Mouse (Mus musculus): ENCODE measurements around the gene Wtap. TPM values are rescaled to one million over a fixed set of nuclear protein-coding genes. Genes with fewer than 3 reads are reported as not detected.
"Not testable (repeated sequence)": the region's sequence is repeated elsewhere in the genome, so short reads cannot be mapped to it uniquely, and the experiment has no call there.

The Wtap gene
- total RNA-seq (2017): 228 to 388 TPM (median 260 TPM) in 3 replicates

GRCm38 (mm10) chr17:12994069-12994468 is at the start of gene Wtap:
Gene Wtap (minus strand): TSS chr17:12994169.
- no peak for ATAC-seq (replicated peaks; ENCODE audit: insufficient number of reproducible peaks, low FRiP score, low TSS enrichment, poor library complexity, severe bottlenecking)

DNA sequence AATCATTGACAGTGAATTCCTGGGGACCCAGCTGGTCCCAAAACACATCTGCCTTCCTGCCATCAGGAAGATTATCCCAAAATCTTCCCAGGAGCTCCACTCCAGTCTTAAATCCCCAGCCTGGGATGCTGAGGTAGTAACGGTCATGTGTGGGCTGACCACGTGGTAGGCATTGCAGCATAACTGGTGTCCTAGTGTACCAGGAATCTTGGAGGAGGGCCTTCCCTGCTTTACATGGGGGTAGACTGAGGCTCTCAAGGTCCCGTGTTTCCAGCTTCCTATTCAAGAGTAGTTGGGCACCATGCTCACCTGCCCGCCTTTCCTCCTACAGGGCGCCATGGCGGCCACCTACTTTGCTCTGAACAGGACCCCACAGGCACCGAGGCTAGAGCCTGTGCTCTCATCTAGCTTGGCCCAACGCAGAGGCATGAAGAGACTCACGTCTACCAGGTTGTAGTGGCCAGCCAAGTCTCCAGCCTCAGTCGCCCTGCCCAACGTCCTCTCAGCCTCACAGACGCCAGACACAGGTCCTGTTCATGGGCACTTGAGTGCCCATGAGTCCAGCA is 42.7 kb upstream of the Wtap start:
- ATAC-seq (replicated peaks; ENCODE audit: insufficient number of reproducible peaks, low FRiP score, low TSS enrichment, poor library complexity, severe bottlenecking): peak; percentile 28

GRCm38 (mm10) chr17:13013316-13013715 is 19.3 kb upstream of the Wtap start:
- no peak for ATAC-seq (replicated peaks; ENCODE audit: insufficient number of reproducible peaks, low FRiP score, low TSS enrichment, poor library complexity, severe bottlenecking)

GRCm38 (mm10) chr17:13009887-13010286 is 15.9 kb upstream of the Wtap start:
- ATAC-seq (replicated peaks; ENCODE audit: insufficient number of reproducible peaks, low FRiP score, low TSS enrichment, poor library complexity, severe bottlenecking): peak; percentile 53

DNA sequence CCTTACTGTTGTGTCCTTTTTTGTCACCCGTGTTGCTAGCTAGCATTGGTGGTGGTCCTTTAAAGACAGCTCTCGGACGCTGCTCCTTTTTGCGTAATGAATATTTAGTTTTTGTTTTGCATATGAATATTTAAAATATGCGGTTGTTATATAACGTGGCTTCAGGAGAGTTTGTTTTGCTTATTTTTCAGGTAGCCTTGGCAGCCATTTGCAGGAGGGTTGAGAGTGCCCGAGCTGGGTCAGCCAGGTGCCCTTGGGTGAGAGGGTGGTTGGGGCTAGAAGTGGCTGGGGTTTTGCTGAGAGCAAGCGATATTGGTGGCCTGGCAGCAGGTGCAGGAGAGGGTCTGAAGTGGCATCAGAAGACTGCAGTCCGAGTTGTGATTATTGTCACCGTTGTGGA is 14.6 kb upstream of the Wtap start:
- ATAC-seq (replicated peaks; ENCODE audit: insufficient number of reproducible peaks, low FRiP score, low TSS enrichment, poor library complexity, severe bottlenecking): no peak

- peak; percentile 97 for ATAC-seq (replicated peaks; ENCODE audit: insufficient number of reproducible peaks, low FRiP score, low TSS enrichment, poor library complexity, severe bottlenecking)
Measured at GRCm38 (mm10) chr17:13007730-13008425, 13.9 kb upstream of the Wtap start.

GRCm38 (mm10) chr17:13006984-13007383 is 13.0 kb upstream of the Wtap start:
- ATAC-seq (replicated peaks; ENCODE audit: insufficient number of reproducible peaks, low FRiP score, low TSS enrichment, poor library complexity, severe bottlenecking): no peak

- ATAC-seq (replicated peaks; ENCODE audit: insufficient number of reproducible peaks, low FRiP score, low TSS enrichment, poor library complexity, severe bottlenecking): not testable (repeated sequence)
Measured at GRCm38 (mm10) chr17:13006546-13006945, 12.6 kb upstream of the Wtap start, which contains the start of gene Sod2. Gene Sod2 (plus strand): TSS chr17:13006846.

DNA sequence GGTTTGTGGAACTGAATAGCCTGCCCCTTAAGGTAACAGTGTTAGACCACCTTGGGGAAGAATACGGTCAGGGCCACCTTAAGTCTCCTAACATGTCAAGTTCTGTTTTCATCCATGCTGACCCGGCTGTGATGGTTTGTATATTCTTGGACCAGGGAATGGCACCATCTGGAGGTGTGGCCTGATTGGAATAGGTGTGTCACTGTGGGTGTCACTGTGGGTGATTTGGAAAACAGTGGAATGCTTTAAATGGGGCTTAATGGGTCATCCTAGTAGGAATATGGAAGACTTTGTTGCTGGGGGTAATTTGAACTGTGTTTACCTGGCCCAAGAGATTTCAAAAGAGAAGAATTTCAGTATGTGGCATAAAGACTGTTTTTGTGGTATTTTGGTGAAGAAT is 10.5 kb upstream of the Wtap start:
- ATAC-seq (replicated peaks; ENCODE audit: insufficient number of reproducible peaks, low FRiP score, low TSS enrichment, poor library complexity, severe bottlenecking): not testable (repeated sequence)

DNA sequence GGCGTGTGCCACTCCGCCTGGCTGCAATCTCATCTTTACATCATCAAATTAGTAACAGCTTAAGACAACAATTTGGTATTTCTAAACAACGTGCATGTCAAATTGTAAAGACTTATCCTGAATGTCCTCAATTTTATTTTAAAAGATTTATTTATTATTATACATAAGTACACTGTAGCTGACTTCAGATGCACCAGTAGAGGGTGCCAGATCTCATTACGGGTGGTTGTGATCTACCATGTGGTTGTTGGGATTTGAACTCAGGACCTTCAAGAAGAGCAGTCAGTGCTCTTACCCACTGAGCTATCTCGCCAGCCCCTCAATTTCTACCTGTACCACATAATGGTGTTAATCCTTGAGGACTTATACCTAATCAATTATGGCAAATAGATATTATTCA is 8.3 kb upstream of the Wtap start:
- ATAC-seq (replicated peaks; ENCODE audit: insufficient number of reproducible peaks, low FRiP score, low TSS enrichment, poor library complexity, severe bottlenecking): not testable (repeated sequence)

GRCm38 (mm10) chr17:12999069-12999468 is 5.1 kb upstream of the Wtap start:
- ATAC-seq (replicated peaks; ENCODE audit: insufficient number of reproducible peaks, low FRiP score, low TSS enrichment, poor library complexity, severe bottlenecking): no peak

- ATAC-seq (replicated peaks; ENCODE audit: insufficient number of reproducible peaks, low FRiP score, low TSS enrichment, poor library complexity, severe bottlenecking): no peak
Measured at GRCm38 (mm10) chr17:12997890-12998289, 3.9 kb upstream of the Wtap start.

- no peak for ATAC-seq (replicated peaks; ENCODE audit: insufficient number of reproducible peaks, low FRiP score, low TSS enrichment, poor library complexity, severe bottlenecking)
Measured at GRCm38 (mm10) chr17:12996345-12996744, 2.4 kb upstream of the Wtap start.

DNA sequence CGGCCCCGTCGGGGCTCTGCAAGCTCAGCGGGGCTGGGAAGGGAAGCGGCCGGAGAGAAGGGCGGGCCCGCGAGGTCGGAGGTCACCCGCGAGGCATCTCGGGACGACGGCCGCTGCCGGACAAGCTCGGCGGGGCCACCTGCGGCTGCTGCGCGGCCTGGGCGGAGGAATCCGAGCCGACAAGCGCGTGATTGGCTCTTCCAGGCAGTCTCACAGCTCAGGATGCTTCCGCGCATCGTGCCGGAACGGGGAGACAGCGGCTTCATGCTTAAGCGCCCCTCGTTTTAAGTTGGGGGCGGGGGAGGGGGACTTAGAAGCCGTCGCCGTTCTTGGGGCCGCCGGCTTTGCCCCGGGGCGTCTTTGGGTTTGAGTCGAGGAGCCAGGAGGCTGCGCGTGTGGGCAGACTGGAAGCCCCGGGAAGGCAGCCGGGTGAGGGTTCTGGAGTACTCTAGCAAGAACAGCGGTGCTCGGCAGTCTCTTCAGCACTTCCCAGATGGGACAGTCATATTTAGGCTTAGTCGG is 1.4 kb downstream of the Wtap start:
- peak; percentile 91 for ATAC-seq (replicated peaks; ENCODE audit: insufficient number of reproducible peaks, low FRiP score, low TSS enrichment, poor library complexity, severe bottlenecking)

DNA sequence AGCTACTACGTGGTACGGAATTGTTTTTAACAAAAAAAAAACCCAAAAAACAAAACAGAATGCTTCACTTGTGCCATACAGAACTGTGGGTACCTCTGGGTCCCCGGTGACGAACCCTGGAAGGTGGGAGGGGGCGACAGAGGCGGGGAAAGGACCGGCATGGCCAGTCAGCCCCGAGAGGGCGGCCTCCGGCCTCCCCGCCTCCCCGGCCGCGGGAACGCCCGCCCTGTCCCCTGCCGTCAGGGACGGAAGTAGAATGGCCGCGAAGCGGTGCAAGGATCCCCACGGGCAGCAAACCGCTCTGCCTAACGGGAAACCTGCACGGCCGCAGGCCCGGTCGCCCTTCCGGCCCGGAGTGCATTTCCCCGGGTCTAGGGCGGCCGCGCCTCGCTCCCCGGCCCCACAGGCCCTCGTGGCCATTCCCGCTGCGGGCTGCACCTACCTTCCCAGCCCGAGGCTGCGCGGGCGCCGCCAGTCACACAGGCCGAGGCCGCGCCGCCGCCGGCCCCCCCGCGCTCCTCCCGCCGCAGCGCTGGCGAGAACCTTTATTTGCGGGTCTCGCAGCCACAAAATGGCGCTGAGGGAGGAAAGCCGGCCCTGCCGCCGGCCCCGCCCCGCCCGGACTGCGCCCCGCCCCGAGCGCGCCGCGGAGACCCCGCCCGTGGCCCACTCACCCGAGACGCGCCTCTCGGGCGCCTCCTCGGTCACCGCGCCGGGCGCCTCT is 2.2 kb downstream of the Wtap start:
- ATAC-seq (replicated peaks; ENCODE audit: insufficient number of reproducible peaks, low FRiP score, low TSS enrichment, poor library complexity, severe bottlenecking): peak; percentile 48

GRCm38 (mm10) chr17:12991194-12991634 is 2.8 kb downstream of the Wtap start:
- ATAC-seq (replicated peaks; ENCODE audit: insufficient number of reproducible peaks, low FRiP score, low TSS enrichment, poor library complexity, severe bottlenecking): peak; percentile 49; the same call in 1 of the 2 replicates

DNA sequence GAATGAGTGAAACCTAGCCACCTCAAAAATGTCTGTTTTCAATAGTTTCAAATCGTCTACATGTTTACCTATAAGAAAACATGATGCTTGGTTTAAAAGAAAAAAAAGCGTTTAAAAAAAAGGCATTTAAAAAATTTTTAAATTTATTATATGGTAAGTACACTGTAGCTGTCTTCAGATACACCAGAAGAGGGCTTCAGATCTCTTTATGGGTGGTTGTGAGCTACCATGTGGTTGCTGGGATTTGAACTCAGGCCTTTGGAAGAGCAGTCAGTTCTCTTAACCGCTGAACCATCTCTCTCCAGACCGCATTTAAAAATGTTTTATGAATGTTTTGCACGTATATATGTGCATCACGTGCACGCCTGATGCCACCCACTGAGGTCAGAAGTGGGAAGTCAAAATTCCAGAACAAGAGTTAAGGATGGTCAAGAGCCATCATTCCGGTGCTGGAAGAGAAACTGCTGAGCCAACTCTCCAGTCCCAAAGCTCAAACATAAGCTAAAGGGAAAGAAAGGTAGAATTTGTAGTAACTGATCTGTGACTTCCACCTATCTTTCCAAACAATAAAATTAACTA is 3.3 kb downstream of the Wtap start:
- no peak for ATAC-seq (replicated peaks; ENCODE audit: insufficient number of reproducible peaks, low FRiP score, low TSS enrichment, poor library complexity, severe bottlenecking)

DNA sequence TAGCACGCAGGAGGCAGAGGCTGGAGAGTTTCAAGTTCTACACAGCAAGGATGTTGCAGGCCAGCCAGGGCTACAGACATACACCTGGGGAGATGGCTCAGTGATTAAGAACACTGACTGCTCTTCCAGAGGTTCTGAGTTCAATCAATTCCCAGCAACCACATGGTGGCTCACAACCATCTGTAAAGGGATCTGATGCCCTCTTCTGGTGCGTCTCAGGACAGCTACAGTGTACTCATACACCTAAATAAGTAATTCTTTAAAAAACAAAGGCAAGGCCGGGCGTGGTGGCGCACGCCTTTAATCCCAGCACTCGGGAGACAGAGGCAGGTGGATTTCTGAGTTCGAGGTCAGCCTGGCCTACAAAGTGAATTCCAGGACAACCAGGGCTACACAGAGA is 5.9 kb downstream of the Wtap start:
- not testable (repeated sequence) for ATAC-seq (replicated peaks; ENCODE audit: insufficient number of reproducible peaks, low FRiP score, low TSS enrichment, poor library complexity, severe bottlenecking)

DNA sequence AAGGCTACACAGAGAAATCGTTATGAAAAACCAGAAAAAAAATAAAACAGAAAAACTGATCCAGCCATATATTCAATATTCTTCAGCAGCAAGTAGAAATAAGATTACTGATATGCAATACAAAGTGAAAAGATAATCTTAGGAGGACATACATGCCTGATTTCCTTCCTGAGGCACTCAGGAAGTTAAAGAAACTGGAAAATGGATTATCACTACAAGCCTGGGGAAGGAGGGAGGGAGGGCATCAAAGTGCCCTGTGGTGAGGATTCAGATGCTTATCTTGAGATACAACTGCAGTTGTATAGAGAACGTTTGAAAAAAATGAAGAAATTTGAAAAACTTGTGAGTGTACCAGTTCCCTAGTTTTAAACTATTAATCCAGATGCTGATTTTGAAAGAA is 10.0 kb downstream of the Wtap start:
- no peak for ATAC-seq (replicated peaks; ENCODE audit: insufficient number of reproducible peaks, low FRiP score, low TSS enrichment, poor library complexity, severe bottlenecking)
